Mouse (Mus musculus): ENCODE measurements around the gene Cdh24. TPM values are rescaled to one million over a fixed set of nuclear protein-coding genes. Genes with fewer than 3 reads are reported as not detected.

Cdh24 gene
- 0.46 and 0.58 TPM in 2 replicates for total RNA-seq (2017)

GRCm38 (mm10) chr14:54641305-54641969 is at the start of gene Cdh24:
Gene Cdh24 (minus strand): TSS chr14:54641364.
- peak; percentile 76 for ATAC-seq (replicated peaks; ENCODE audit: low read depth, poor library complexity, severe bottlenecking)

DNA sequence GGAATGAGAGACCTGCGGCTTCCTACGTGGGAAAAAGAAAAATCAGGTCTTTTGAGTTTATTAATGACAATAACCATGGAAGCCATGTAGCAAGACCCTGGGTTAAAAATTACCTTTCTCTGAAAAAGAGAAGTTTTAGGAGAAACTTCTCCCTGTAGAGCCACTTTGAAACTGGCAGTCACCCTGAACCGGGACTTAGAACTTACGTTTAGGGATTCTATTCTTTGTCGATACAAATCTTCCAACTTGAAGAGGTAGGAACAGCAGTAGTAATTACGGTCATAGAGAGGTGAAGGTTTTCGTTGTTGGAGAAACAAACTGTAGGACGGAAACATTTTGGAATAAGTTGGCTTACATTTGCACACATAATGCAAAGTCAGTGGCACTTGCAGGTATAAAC is 46.1 kb upstream of the Cdh24 start:
- no peak for ATAC-seq (replicated peaks; ENCODE audit: low read depth, poor library complexity, severe bottlenecking)

DNA sequence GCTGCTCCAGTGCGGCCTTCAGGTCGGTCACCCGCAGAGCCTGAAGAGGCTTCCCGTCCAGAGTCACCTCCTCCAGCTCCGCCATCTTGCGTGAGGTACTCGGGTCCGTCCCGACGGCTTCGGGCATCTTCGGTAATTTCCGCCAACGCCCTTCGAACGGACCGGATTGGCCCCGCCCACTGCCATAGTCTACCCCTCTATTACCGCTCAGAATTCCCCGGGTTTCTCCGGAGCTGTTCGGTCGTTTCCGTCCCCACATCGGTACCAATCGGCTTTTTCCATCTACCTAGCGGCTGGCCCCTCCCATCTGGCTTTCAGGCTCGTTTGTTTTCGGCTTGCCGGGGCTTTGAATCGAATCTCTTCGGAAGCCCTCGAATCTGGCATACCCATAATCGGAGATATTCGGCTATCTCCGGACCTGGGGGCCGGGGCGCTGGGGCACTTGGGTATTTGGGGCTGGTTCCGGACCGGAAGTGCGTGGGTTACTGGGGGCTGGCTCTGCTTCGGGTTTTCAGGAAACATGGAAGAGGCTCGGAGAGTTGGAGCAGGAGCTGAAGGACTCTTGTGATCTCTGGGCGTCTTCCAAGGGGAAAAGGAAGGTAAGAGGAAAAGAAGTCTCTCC is 45.5 kb upstream of the Cdh24 start, which contains the start of gene Acin1:
Gene Acin1, minus strand, starts transcription at position 410 of the 622 bp plus-strand sequence.
- peak; percentile 84 for ATAC-seq (replicated peaks; ENCODE audit: low read depth, poor library complexity, severe bottlenecking)

GRCm38 (mm10) chr14:54686063-54686521 is 44.9 kb upstream of the Cdh24 start, which contains the start of gene 1700123O20Rik:
Gene 1700123O20Rik (plus strand): TSS chr14:54686216.
- ATAC-seq (replicated peaks; ENCODE audit: low read depth, poor library complexity, severe bottlenecking): peak; percentile 65

DNA sequence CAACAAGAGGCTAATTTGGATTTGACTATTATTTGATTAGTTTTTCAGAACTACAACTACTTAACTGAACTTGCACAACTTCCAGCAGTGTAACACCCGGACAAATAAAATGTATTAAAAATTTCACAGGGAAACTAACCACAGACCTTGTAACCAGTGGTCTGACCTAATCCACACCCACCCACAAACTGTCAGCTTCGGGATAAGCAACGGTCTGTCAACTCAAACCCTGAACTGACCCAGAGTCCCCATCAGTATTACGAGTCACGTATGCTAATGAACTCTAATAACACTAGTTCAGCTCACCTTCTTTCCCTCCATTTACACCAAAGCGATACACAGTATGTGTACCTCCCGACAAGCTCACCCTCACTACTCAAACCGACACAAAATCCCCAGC is 44.3 kb upstream of the Cdh24 start:
- no peak; the same call in 1 of the 2 replicates for ATAC-seq (replicated peaks; ENCODE audit: low read depth, poor library complexity, severe bottlenecking)

DNA sequence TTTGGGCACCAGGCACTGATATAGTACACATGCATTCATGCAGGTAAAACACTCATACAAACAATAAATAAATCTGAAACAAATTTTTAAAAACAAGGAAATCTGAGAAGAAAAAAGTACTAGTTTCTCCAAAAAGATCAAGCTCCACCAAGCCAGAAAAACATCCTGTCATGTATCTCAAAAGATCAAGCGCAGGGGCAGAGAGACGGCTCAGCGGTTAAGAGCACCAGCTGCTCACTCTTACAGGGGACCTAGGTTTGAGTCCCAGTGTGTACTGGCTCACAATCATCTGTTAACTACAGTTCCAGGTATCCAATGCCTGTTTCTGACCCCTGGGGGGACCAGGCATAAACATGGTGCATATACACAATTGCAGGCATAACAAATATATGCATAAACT is 41.2 kb upstream of the Cdh24 start:
- ATAC-seq (replicated peaks; ENCODE audit: low read depth, poor library complexity, severe bottlenecking): no peak

- no peak for ATAC-seq (replicated peaks; ENCODE audit: low read depth, poor library complexity, severe bottlenecking)
These were observed 37.6 kb upstream of the Cdh24 start for GRCm38 (mm10) chr14:54678657-54679304.

DNA sequence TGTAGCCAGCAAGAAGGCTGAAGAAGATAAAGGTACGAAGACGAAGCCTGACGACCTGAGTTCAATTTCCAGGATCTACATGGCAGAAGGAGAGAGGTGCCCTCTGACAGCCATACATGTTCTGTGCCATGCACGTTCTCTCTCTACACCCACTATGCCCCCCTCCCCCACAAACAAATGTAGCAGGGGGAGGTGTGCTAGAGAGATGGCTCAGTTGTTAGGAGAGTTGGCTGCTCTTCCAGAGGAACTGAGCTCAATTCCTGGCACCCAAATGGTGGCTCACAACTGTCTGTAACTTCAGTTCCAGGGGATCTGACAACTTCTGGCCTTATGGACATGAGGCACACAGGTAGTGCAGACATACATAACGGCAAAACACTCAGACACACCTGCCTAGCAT is 35.1 kb upstream of the Cdh24 start:
- ATAC-seq (replicated peaks; ENCODE audit: low read depth, poor library complexity, severe bottlenecking): no peak

DNA sequence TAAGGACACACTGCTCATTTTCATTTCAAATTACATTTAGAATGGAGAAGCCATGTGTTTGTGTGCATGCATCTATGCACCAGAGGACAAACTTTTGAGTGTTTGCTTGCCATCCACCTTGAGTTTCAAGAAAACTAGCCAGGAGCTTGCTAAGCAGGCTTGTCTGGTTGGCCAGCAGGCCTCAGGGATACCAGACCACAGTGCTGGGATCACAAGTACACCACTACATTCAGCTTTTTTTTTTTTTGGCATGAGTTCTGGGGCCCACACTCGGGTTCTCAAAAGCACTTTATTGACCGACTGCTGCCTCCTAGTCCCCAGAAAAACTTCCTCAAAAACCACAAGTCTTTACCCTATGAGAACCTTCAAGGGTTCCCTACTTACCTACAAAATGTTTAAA is 33.2 kb upstream of the Cdh24 start:
- ATAC-seq (replicated peaks; ENCODE audit: low read depth, poor library complexity, severe bottlenecking): no peak

DNA sequence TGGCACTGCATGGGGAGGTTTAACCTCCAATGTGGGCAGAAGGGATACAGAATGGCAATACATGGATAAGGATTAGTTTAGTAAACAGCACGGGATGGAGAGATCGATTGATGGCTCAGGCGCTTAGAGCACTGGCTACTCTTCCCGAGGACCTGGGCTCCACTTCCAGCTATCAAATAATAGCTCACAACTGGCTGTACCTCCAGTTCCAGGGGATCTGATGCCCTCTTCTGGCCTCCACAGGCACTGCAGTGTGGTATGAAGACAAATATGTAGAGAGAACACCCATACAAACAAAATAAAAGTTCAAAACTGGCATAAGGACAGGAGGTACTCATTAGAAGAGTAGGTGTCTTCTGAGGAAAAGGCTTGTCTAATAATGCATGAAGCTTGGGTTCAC is 28.2 kb upstream of the Cdh24 start:
- 0 out of 2 replicates have a peak, but pooled peaks have one; percentile 56 for ATAC-seq (replicated peaks; ENCODE audit: low read depth, poor library complexity, severe bottlenecking)

DNA sequence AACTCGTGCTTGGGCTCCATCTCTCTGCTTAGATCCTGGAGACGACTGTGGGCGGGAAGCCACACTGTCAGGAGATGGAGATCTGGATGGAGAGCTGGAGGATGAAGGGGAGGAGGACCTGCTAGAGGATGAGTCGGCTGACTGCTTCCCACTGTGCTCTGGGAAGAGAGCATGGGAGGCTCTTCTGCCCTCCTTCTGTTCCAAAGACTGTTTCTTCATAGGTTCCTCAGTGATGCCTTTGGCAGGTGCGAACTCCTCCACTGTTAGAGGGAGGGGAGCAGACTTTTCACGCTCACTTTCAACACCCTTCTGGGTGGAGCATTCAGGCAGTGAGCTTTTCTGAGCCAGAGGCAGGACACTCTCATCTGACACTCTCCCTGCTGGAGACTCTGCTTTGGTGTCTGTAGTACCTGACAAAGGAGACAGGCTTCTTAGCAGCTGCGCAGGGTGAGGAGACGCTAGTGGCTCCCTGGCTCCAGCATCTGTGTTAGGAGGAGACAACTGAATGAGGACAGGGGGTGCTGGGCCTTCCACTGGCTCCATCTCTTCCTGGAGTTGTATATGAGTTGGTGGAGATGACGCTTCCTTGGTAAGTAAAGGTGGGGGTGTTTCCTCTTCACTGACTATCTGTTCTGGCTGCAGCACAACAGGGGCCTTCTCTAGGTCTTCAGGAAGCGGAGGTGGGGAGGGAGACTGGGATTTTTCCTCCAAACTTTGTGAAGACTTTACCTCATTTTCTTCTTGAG is 23.5 kb upstream of the Cdh24 start:
- ATAC-seq (replicated peaks; ENCODE audit: low read depth, poor library complexity, severe bottlenecking): no peak

DNA sequence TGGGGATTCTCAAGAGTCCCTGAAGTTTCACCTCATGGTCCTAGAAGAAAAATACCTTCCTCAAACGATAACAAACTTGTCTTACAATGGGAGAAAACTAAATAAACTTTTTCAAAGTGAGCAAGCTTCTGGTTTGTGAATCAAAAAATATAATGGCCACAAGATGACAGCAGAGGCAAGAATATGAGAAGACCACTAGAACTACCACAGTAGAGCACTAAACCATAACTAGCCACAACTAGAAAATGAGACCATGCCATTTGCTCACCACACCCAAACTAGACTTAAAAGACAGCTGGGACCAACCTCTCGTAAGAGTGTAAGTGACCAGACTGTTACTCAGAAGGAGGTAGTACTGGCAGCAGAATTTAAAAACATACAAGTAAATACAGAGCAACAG is 18.8 kb upstream of the Cdh24 start:
- no peak for ATAC-seq (replicated peaks; ENCODE audit: low read depth, poor library complexity, severe bottlenecking)

DNA sequence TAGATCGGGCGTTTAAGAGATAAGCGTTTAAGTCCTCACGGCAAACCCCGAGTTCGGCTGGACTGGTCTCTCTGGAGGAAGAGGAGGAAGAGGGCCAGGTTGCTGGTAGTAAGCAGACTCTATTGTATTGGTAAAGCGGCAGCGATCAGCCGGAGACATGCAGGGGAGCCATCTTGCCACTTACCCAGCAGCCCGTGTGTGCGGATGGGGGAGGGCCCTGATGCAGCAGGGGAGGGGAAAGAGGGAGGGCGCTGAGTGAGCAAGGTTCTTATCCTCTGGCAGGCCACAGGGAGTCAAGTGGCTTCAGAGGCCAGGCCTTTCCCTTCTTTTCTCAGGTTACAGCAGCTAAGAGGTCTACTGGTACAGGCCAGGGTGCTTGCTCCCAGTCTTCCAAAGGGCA is 12.3 kb upstream of the Cdh24 start:
- peak; percentile 95 for ATAC-seq (replicated peaks; ENCODE audit: low read depth, poor library complexity, severe bottlenecking)

- ATAC-seq (replicated peaks; ENCODE audit: low read depth, poor library complexity, severe bottlenecking): no peak
These were observed 11.6 kb upstream of the Cdh24 start for GRCm38 (mm10) chr14:54652787-54653186.

DNA sequence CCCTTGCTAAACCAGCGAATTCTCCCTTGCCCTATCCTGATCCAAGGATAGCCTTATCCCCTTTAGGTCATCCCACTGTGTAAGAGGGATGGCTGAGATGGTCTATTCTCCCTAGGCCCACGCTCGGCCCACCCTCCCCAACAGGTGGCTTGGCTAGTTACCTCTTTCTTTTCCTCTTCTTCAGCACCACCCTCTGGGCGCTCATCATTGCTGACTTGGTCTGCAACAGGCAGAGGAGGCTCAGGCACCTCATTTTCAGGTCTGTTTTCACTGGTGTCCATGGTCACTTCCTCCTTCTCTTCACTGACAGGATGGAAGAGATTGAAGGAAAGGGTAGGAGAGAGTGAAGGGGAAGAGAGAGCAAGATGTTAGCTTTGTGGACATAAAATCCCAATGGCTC is 10.4 kb upstream of the Cdh24 start:
- ATAC-seq (replicated peaks; ENCODE audit: low read depth, poor library complexity, severe bottlenecking): no peak

DNA sequence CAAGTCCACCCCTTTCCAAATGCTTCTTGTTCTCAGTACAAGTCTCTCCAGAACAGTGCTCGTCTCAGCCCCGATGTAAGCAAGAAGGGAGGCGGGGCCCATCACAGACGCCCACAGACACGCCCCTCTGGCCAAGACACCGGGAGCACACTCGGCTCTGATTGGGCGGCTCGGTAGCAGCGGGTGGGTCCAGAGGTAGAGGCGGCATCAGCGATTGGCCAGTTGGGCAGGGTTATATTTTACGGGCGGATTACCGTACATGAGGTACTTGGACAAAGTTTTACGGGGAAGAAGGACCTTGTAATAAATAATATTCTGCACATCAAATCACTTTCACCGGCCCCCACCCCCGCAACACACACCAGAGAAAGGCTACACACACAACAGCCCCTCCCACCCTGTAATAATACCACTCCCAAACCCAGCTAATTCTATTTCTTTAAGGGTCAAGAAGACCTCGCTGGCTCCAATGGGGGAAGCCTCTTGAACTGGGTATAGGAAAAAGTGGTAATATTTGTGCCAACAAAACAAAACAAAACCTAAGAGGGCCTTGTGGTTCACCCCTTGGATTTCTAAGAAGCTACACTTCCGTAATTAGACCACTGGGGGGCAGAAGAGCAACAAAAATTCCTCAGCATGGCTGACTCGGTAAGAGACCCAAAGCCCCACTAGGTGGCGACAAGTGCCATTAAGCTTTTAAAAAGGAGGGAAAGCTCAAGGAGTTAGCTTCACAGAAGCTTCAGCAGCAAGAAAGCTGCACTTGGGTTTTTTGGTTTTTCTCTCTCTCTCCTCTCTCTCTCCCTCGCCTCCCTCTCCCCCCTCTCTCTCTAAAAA is 9.7 kb upstream of the Cdh24 start:
- ATAC-seq (replicated peaks; ENCODE audit: low read depth, poor library complexity, severe bottlenecking): peak; percentile 65

DNA sequence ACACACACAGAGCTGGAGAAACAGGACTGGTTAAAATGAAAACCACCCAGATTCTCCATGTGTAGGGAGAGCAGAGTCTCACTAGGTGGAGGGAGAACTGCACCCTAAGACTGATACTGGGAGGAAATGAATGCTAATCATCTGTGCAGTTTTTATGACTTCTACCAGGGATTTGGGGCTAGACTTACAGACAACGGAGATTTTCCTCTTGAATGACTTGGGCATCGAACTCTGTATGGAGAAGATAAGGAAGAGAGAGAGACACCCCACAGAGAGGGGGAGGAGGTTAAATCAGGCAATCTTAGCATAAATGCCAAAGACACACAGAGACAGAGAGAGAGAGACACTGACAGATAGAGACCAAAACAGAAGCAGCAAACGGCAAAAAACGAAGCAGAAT is 6.7 kb upstream of the Cdh24 start:
- no peak for ATAC-seq (replicated peaks; ENCODE audit: low read depth, poor library complexity, severe bottlenecking)

DNA sequence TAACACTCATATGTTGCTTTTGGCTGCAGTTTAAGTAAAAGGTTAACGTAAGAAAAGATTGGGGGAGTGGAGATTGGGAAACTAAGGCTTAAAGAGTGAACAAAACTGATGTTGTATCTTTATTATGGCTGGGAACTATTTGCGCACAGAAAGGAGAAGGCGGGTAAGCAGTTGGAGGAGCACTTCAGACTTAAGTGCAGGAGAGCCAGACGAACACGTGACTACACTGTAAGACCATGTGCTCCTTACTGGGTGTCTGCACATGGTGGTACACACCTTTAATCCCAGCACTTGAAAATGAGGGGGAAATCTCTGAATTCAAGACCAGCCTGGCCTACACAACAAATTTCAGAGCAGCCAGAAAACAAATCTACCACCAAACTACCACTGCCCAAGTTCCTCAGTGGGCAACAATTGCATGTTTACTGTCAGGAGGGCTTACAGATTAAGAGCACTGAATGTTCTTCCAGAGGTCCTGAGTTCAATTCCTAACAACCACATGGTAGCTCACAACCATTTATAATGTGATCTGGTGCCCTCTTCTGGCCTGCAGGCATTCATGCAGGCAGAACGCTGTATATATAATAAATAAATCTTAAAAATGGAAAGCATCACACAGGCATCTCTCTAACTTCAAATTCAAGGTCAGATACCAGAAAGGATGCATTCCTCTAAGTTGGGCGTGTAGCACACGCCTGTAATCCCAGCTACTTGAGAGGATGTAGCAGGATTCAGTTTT is 5.9 kb upstream of the Cdh24 start:
- no peak for ATAC-seq (replicated peaks; ENCODE audit: low read depth, poor library complexity, severe bottlenecking)

- ATAC-seq (replicated peaks; ENCODE audit: low read depth, poor library complexity, severe bottlenecking): no peak
These were observed 5.3 kb upstream of the Cdh24 start for GRCm38 (mm10) chr14:54646455-54646854.

All from common myeloid progenitor, adult 5-6 weeks (primary cell).